Mouse (Mus musculus) cortical plate, adult 2 months (tissue): ENCODE data around the gene Amy2a3.
"Not testable (repeated sequence)": the region's sequence is repeated elsewhere in the genome, so short reads cannot be mapped to it uniquely, and the experiment has no call there.

Experiments
- CTCF ChIP-seq: fragments of 200-500 bp; IDR thresholded peaks from 2 replicates; pipeline ENCODE4 v1.5.1; 2011; ENCODE audit warnings: mild to moderate bottlenecking, control low read depth, low read length; ENCODE audit not compliant: insufficient read depth; ENCODE audit errors: extremely low read depth
- POLR2A ChIP-seq: fragments of 200-500 bp; IDR thresholded peaks from 2 replicates; pipeline ENCODE4 v1.6.1; 2011; ENCODE audit warnings: mild to moderate bottlenecking, low read length, control low read depth; ENCODE audit not compliant: insufficient read depth; ENCODE audit errors: extremely low read depth

GRCm38 (mm10) chr3:113291349-113291748 is 32.5 kb downstream of the Amy2a3 start, which contains the start of gene Amy2a4:
- not testable (repeated sequence) for TF ChIP-seq CTCF, POLR2A
